Mouse (Mus musculus): Measurements from ENCODE around the gene Ppp4c.
"Not testable (repeated sequence)": the region's sequence is repeated elsewhere in the genome, so short reads cannot be mapped to it uniquely, and the experiment has no call there.

Ppp4c gene

DNA sequence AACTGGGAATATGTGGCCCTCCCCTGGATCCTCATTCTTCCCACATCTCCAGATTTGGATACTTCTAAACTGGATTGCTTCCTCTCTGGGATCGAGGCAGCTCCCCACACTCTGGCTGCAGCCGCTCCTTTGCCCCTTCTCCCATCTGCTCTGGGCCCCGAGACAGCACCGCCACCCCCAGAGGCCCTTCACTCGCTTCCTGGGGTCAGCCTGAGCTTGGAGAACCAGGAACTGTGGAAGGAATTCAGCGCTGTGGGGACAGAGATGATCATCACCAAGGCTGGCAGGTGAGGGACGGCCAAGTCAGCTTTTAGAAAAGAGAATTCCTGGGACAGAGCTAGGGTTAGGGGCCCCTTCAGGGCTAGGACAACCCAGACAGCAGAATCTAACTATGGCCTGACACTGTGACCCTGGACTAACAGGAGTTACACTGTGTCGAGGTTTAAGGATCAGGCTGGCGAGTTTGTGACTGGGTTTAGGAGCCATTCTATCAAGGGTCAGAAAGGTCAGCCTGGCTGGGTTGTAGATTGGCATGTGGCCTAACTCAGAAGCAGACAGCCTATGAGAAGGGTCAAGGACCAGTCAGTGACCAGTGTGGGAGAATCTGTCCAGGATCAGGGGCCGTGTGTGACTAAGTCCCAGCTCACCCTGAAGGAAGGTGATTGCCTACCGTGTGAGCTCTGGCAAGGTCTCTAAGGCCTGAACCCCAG, 10.5 kb downstream of the Ppp4c start:
- DNase-seq (ENCODE audit: low read depth, low spot score) = no peak

DNA sequence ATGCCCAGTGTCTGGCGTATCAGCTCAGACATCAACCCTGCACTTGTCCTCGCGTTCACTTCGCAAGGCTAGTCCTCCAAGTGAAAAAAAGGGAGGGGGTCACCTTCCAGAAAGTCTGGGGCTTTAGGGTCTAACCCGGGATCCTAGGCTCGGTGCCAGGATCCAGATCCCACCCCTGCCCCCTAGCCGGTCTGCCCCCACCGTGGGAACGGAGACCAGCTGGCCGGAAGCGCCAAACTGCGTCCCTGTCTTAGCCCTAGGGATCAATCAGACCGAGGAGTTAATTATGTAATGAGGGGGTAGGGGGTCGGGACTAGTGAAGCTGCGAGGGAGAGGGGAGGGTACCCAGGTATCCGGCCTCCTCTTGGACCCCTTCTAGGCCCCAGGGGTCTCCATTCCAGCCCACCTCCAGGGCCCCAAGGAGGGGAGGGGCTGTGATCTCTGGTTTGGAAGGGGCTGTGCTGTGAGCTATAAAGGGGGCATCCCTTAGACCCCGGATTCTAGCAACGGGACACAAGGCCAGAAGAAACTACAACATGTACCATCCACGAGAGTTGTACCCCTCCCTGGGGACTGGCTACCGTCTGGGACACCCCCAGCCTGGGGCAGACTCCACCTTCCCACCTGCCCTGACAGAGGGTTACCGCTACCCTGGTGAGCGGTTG, 11.2 kb downstream of the Ppp4c start, which contains the start of gene Tbx6:
TSS of gene Tbx6 (plus strand) at position 513 of the 665 bp plus-strand sequence.
- no peak for DNase-seq (ENCODE audit: low read depth, low spot score)

GRCm38 (mm10) chr7:126779983-126780970, 12.0 kb downstream of the Ppp4c start:
- peak; percentile 88 for DNase-seq (ENCODE audit: low read depth, low spot score)

DNA sequence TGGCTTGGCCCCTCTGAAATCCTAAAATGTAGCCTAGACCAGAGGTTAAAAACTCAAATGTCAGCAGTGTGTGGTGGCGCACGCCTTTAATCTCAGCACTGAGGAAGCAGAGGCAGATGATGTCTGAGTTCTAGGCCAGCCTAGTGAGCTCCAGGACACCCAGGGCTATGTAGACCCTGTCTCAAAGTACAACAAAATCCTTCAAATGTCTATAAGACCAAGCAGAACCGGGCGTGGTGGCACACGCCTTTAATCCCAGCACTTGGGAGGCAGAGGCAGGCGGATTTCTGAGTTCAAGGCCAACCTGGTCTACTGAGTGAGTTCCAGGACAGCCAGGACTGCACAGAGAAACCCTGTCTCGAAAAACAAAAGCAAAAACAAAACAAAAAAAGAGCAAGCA, 13.2 kb downstream of the Ppp4c start:
- not testable (repeated sequence) for DNase-seq (ENCODE audit: low read depth, low spot score)

GRCm38 (mm10) chr7:126778147-126778546, 14.1 kb downstream of the Ppp4c start:
- DNase-seq (ENCODE audit: low read depth, low spot score) = no peak

- DNase-seq (ENCODE audit: low read depth, low spot score) = peak; percentile 29
Observed at GRCm38 (mm10) chr7:126777476-126777875, 14.8 kb downstream of the Ppp4c start.

DNA sequence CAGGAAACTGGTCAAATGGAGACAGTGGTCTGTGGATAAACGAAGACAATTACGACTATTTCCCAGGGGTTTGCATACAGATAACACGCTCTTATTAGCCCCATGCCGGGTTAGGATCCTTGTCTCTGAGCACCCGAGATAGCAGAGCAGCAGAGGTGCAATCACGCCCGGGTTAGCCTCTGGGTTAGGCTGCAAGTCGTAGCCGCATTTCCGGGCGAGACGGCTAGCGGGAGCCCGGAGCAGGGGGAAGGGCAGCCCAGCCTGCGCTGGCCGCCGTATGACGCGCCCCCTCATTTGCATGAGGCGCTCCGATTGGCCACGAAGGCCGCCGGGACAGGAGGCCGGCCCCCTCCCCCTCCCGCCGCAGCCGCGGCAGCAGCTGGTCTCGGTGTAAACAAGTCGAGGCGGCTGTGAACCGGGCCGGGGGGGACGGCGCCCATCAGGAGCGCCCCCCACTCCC, 15.7 kb downstream of the Ppp4c start, which contains the start of gene Ypel3:
TSS of gene Ypel3 (plus strand) at position 358 of the 460 bp plus-strand sequence.
- DNase-seq (ENCODE audit: low read depth, low spot score) = peak; percentile 95

DNA sequence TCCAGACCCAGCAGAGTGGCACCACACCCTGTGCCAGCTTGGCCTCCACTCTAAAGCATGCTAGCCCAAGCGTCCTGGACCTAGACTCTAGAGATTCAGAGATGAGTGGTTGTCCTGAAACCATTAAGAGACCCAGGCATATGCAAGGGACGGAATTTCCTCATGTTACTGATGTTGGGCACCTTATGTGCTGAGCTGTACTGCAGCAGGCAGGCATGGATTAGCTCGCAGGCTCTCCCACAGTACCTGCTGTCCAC, 16.4 kb downstream of the Ppp4c start:
- no peak for DNase-seq (ENCODE audit: low read depth, low spot score)

DNA sequence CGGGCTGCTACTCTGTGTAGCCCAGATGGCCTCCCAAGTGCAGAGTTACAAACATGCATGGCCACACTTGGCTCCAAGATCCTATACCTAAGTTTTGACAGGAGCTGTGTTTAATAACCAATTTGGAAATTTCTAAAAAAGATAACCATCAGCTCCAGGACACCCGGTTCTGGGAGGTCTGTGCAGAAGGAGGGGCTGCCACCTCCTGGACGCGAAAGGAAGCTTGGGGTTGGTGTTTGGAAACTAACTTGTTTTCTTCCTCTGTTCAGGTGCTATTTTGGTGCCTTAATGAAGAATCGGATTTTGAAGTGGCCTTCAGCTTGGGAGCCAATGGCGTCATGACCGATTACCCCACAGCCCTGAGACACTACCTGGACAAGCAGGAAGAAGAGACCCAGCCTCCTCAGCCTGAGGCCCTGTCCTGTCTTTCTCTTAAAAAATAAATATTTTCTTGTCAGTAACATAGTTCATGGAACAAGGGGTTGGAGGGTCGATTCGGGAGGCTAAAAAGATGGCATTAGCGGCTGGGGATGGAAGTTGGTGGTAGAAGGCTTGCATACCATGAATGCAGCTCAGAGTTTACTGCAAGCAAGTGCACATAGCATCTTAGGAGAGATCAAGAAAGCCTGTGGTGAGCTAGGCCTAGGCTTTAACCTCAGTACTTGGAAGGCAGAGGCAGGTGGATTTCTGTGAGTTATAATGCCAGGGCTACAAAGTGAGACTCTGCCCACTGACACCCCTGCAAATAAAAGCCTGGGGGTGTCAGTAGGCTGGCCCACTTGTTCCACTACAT, 16.9 kb downstream of the Ppp4c start:
- DNase-seq (ENCODE audit: low read depth, low spot score) = peak; percentile 48

DNA sequence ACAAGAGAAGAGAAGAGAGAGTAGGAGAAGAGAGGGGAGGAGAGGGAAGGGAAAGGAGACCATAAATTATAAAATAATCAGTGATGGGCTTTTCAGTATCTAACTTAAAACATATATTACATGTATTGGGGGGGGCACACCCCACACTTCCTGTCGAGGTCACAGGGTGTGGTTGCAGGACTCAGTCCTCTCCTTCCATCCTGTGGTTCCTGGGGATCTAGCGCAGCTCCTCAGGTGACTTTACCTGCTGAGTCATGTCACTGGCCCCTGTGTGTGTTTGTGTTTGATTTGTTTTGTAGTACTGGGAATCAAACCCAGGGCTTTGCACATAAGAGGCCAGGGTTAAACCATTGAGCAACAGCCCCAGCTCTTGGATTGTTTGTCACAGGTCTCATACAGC, 17.8 kb downstream of the Ppp4c start:
- peak; percentile 58 for DNase-seq (ENCODE audit: low read depth, low spot score)

GRCm38 (mm10) chr7:126773351-126773750, 18.9 kb downstream of the Ppp4c start:
- no peak for DNase-seq (ENCODE audit: low read depth, low spot score)

DNA sequence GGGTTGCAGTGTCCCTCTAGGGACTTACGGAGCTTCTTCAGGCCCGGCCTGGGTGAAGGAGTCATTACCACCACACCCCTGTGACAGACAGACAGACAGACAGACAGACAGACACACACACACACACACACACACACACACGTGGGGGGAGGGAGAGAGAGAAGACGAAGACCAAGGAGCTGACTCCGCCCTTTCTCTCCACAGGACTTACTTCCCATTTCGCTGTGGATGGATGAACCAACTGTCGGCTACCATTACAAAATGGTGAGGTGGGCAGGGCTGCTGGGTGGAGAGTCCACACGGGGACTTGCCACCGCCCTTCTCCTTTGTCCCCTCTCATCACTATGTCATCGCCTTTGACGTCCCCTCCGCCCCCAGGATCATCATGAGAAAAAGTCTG, 21.5 kb downstream of the Ppp4c start:
- no peak for DNase-seq (ENCODE audit: low read depth, low spot score)

DNA sequence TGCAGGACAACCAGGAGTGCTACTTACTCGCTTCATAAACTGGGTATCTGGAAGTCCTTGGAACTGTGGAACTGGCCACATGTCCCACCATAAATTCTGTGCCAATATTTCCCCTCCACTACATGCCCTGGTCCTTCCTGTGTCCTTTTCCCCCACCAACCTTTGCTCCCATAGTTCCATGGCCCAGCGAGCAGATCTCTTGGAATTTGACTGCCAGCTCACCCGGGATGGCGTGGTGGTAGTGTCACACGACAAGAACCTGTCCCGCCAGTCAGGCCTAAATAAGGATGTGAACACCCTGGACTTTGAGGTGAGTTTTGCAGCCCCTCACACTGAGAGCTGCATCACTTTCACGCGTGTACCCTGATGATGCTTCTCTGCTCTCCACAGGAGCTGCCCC, 25.3 kb downstream of the Ppp4c start:
- DNase-seq (ENCODE audit: low read depth, low spot score) = no peak

GRCm38 (mm10) chr7:126766201-126766600, 26.1 kb downstream of the Ppp4c start, which contains the start of gene Gdpd3:
Gdpd3 (plus strand) TSS chr7:126766334.
- DNase-seq (ENCODE audit: low read depth, low spot score) = no peak

- DNase-seq (ENCODE audit: low read depth, low spot score) = no peak
Observed at GRCm38 (mm10) chr7:126765540-126765939, 26.8 kb downstream of the Ppp4c start.

DNA sequence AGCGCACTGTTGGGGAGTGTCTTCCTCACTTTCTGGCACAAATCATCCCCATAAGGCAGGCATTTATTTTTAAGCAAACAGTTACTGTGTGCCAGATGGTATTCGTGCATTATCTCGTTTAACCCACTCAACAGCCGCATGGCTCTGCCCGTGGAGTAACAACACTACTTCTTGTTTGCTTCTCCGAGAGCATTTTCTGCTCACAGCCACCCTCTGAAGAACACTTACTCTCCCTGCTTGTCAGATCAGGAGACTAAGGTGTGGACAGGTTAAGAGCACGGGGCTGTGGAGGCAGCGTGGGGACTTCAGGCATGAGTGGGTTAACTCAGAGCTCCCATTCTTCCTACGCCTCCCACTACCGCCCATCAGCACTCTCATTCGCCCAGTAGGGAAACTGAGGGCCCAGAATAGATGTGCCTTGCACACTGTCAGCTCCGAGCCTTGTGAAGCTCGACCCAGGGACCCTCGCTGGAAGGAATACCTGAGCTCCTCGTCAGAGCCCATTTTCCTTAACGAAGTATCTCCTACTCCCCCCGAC, 29.8 kb downstream of the Ppp4c start:
- no peak for DNase-seq (ENCODE audit: low read depth, low spot score)

DNA sequence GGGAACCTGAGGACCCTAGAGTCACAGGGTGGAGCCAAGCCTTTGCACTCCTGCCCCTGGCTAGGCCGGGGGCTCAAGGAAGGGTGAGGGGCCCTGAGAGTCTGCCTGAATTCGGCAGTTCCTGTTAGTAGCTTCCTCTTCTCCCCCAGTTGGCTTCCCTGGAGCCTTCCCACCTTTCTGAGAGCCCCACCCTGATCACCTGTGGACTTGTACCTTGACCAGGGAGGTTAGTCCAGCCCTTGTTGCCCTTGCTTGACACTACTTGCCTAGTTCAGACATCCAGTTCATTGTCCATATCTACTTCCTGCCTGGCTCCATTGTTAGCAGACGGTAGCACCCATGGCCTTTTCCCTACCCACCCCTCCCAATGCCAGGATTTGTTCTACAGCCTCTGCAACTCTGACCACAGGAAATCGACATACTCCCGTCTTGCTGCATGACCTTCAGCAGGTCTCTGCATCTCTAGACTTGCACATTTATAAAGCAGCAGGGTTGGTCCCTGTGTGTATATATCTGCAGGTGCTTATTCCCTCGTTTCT, 30.7 kb downstream of the Ppp4c start:
- DNase-seq (ENCODE audit: low read depth, low spot score) = no peak

- DNase-seq (ENCODE audit: low read depth, low spot score) = no peak
Observed at GRCm38 (mm10) chr7:126760956-126761355, 31.3 kb downstream of the Ppp4c start.

DNA sequence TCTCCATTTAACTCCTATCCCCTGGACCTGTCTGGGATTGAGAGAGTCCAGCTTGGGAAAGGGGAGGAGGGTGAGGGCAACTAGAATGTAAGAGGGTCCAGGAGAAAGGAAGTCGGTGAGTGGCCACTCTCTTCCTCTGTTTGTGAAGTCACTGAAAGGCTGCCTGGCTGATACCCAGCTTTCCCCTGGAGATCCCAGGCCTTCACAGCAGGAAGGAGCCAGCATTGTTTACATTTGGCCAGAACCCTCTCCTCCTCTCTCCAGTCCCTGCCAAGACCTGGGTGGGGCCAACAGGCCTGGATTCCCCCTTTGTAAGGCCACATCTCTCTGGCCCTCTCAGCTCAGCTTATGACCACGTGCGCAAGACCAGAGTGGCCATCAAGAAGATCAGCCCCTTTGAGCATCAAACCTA, 31.9 kb downstream of the Ppp4c start:
- DNase-seq (ENCODE audit: low read depth, low spot score) = peak; percentile 7

DNA sequence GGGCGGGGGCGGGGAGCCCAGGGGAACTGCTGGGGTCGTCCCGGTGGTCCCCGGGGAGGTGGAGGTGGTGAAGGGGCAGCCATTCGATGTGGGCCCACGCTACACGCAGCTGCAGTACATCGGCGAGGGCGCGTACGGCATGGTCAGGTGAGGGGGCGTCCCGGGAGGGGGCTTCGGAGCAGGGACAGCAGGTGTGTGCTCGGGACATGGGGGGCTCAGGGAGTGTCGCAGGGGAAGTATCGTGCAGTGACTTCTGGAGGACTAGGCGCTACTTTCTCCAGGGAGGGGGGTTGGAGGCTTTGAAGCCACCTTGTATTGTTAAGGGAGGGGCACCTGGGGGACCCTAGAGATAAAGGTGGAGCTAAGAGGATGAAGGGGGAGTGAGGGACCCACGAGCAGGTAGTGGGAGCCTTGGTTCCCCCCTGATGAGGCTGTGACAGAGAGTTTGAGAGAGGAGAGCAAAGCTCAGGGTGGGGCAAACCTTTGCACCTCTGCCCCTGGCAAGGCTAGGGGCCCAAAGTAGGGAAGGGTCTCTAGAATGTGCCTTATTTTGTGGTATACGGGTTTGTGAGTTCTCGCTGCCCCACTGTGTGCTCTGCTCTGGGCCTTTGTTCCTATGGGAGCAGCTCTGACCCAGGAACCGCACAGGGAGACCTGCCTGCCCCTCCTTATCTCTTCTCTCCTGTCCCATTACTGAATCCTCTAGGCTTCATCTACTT, 32.5 kb downstream of the Ppp4c start:
- DNase-seq (ENCODE audit: low read depth, low spot score) = no peak

Data from CD4-positive, CD25-positive, alpha-beta regulatory T cell, adult 2 months (primary cell).